Mouse (Mus musculus): ENCODE data around the gene Ubiad1. TPM values are rescaled to one million over a fixed set of nuclear protein-coding genes. Genes with fewer than 3 reads are reported as not detected.

Gene Ubiad1
- total RNA-seq (2023) = 1 to 10 TPM; 7.1 to 7.4 TPM

GRCm38 (mm10) chr4:148444250-148444967 lies at the start of gene Ubiad1:
Gene Ubiad1, minus strand, starts transcription at chr4:148444771.

GRCm38 (mm10) chr4:148448179-148448852 lies 3.7 kb upstream of the Ubiad1 start, which contains the start of gene Mtor:
Gene Mtor, plus strand, starts transcription at chr4:148448611.

Other genes with a start within 250 kb of the Ubiad1 start
- gene Disp3, start 156.8 kb downstream of the Ubiad1 start, total RNA-seq (2023) = not detected
- gene Mtor, start 3.8 kb upstream of the Ubiad1 start, total RNA-seq (2023) = 10 to 100 TPM; 47.8 to 49.5 TPM
- gene Angptl7, start 55.7 kb upstream of the Ubiad1 start, total RNA-seq (2023) = under 1 TPM in 1 of 2 experiments, not detected in 1; 0.26 TPM
- gene Exosc10, start 113.7 kb upstream of the Ubiad1 start, total RNA-seq (2023) = 100 to 1,000 TPM; 103 to 115 TPM
- 10 to 100 TPM; 39.9 to 49.6 TPM for gene Srm, start 146.7 kb upstream of the Ubiad1 start, total RNA-seq (2023)
- gene Masp2, start 157.8 kb upstream of the Ubiad1 start, total RNA-seq (2023) = 1 to 10 TPM; 1.9 TPM
- gene Tardbp, start 182.2 kb upstream of the Ubiad1 start, total RNA-seq (2023) = 100 to 1,000 TPM; 338 to 366 TPM
- not detected for gene Gm572, start 198.5 kb upstream of the Ubiad1 start, total RNA-seq (2023)

Measured in T-cell, adult 66 days (primary cell).